Mouse (Mus musculus): ENCODE results near the gene Ndst4. TPM values are rescaled to one million over a fixed set of nuclear protein-coding genes. Genes with fewer than 3 reads are reported as not detected.
A peak's percentile ranks its signal among the peaks of the same experiment; 100 is the strongest.

Ndst4 gene
- polyA plus RNA-seq, 1 experiment from 2014 or later = 0.15 TPM

- ChIA-PET CTCF (interaction anchor here (2.7 kb wide), 1 partner anchor 13 kb away, joined by 8 read pairs; no protein-coding TSS in a partner anchor), POLR2A (no interaction called here)
- TF ChIP-seq CTCF (IDR thresholded peaks at IDR 0.05) = no peak
- no peaks in the 10 kb centered on the region for H3K27me3 ChIP-seq
- DNase-seq (ENCODE audit: low read depth, low spot score) = no peak
- in situ Hi-C loops (cut with MboI; ENCODE audit: low pct_unique_long_range_greater_than_20kb) = no loop called here
- ATAC-seq = no peak
Measured at GRCm38 (mm10) chr3:125660114-125660717, 256.3 kb downstream of the Ndst4 start.

DNA sequence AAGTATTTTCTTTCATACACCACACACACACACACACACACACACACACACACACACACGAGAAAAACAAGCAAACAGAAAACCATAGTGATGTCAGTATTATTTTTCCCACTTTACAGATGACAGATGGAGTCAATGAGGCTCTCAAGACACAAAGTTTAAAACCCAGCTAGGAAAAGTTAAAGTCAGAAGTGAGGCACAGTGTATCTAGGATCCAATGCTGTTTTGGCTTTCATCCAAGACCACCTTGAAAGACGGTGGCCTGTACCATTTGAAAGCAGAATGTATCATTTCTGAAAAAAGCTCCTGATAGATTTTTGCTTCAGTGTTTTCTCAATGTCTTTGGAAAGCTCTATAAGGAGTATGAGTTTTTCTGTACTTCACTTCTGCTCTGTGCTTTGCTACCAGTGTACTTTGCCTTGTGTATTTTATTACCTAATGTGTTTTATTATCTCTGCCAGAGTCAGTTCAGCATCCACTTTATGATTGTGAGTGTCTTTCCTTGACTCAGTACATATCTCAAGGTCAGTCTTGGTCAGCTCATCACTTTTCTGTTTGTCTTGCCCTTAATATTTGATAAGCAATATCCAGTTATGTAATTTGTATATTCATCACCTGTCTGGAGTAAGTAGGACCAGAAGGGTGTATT, 257.1 kb downstream of the Ndst4 start:
- no peak for TF ChIP-seq CTCF (IDR thresholded peaks at IDR 0.05)
- in situ Hi-C loops (cut with MboI; ENCODE audit: low pct_unique_long_range_greater_than_20kb) = no loop called here
- DNase-seq (ENCODE audit: low read depth, low spot score) = no peak
- POLR2A ChIA-PET = no interaction called here
- no peak for ATAC-seq
- no peaks in the 10 kb centered on the region for H3K27me3 ChIP-seq
- CTCF ChIA-PET = interaction anchor here (1.0 to 2.7 kb wide), 3 partner anchors 8 to 18 kb away, joined by 3 to 8 read pairs (median 4); no protein-coding TSS in a partner anchor

- in situ Hi-C loops (cut with MboI; ENCODE audit: low pct_unique_long_range_greater_than_20kb) = no loop called here
- no peak for ATAC-seq
- no peak for DNase-seq (ENCODE audit: low read depth, low spot score)
- ChIA-PET CTCF (interaction anchor here (2.7 kb wide), 1 partner anchor 12 kb away, joined by 8 read pairs; no protein-coding TSS in a partner anchor), POLR2A (no interaction called here)
- no peak for TF ChIP-seq CTCF (IDR thresholded peaks at IDR 0.05)
- H3K27me3 ChIP-seq = no peaks in the 10 kb centered on the region
Measured at GRCm38 (mm10) chr3:125673997-125674794, 270.3 kb downstream of the Ndst4 start.

DNA sequence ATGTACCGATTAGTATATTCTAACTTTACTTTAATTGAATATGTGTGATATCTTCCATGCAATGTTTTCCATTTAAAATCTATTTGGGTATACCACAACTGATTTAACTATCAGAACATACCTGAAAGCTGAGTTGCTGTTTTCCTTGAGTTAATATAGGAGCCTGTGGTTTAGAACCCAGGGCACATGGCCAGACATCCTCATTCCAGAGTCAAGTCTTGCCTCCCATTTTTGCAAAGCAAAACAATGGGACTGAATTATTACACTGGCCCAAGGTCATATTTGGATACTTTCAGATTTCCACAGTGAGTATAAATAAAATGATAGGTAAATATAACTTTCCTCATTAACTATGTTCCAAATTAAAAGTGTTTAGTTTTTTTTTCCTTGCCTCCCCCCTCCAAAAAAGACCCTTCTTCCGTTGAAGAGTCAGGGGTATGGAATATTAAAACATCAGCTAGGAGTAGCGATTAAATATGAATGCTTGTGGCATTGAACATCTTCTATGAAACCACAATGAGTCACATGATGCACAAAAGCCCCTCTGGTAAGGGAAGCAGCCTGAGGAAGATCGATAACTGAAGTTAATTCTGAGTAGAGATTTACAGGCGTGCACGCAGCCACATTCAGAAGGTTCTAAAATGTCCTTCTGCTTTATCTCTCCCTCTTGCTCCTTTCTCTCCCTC, 271.5 kb downstream of the Ndst4 start:
- in situ Hi-C loops (cut with MboI; ENCODE audit: low pct_unique_long_range_greater_than_20kb) = no loop called here
- ATAC-seq (peak; percentile 64), DNase-seq (ENCODE audit: low read depth, low spot score) (no peak)
- H3K27me3 ChIP-seq = no peaks in the 10 kb centered on the region
- CTCF ChIA-PET = interaction anchor here (2.6 kb wide), 1 partner anchor 12 kb away, joined by 7 read pairs; no protein-coding TSS in a partner anchor
- POLR2A ChIA-PET = no interaction called here
- no peak for TF ChIP-seq CTCF (IDR thresholded peaks at IDR 0.05)

DNA sequence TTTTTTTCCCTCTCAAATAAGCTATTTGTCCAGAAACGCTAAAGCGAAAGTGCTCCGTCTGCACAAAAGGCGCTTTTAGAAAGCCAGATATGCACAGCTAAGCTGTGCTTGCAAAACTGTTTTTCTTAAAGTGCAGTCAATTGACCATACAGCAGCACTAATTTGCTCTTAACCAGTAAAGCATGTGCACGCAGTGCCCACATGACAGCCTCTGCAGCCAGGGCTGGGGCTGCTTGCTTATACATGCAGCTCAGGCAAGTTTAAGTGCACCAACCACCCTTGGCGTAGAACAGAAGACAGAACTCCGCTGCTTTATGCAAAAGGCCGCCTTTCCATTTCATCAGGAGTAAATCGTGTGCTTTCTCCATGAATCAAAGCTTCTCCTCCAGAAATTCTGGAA, 275.0 kb downstream of the Ndst4 start:
- ChIA-PET POLR2A (no interaction called here), CTCF (interaction anchor here (1.1 to 1.9 kb wide), 3 partner anchors 11 to 17 kb away, joined by 3 to 4 read pairs (median 3); no protein-coding TSS in a partner anchor)
- DNase-seq (ENCODE audit: low read depth, low spot score) (no peak), ATAC-seq (no peak)
- H3K27me3 ChIP-seq = no peaks in the 10 kb centered on the region
- TF ChIP-seq CTCF (IDR thresholded peaks at IDR 0.05) = no peak
- in situ Hi-C loops (cut with MboI; ENCODE audit: low pct_unique_long_range_greater_than_20kb) = no loop called here

GRCm38 (mm10) chr3:125683460-125684230, 279.8 kb downstream of the Ndst4 start:
- in situ Hi-C loops (cut with MboI; ENCODE audit: low pct_unique_long_range_greater_than_20kb) = no loop called here

DNA sequence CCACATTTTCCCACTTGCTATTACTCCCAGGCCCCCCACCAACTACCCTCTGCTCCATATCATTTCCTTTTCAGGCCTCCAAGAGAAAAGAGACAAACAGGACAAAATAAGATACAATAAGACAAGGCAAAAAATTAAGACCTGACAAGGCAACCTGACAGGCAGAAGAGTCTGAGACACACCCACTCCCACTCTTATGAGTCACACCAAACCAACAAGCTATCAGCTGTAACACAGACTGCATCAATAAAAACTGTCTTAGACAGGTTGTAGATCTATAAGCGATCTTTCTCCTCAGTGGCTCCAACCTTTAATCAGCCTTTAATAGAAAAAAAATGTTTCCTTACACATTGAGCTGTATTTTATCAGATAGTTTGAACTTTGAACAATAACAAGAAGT, 280.7 kb downstream of the Ndst4 start:
- DNase-seq (ENCODE audit: low read depth, low spot score) (no peak), ATAC-seq (no peak)
- CTCF ChIA-PET = interaction anchor here (1.2 kb wide), 1 partner anchor 57 kb away, joined by 3 read pairs; no protein-coding TSS in a partner anchor
- H3K27me3 ChIP-seq = no peaks in the 10 kb centered on the region
- no peak for TF ChIP-seq CTCF (IDR thresholded peaks at IDR 0.05)
- in situ Hi-C loops (cut with MboI; ENCODE audit: low pct_unique_long_range_greater_than_20kb) = no loop called here
- POLR2A ChIA-PET = no interaction called here

More at GRCm38 (mm10) chr3:125683460-125684230, 279.8 kb downstream of the Ndst4 start:
- ChIA-PET POLR2A (no interaction called here), CTCF (interaction anchor here (1.1 to 1.2 kb wide), 2 partner anchors 37 to 58 kb away, joined by 3 read pairs; no protein-coding TSS in a partner anchor)
- no peak for TF ChIP-seq CTCF (IDR thresholded peaks at IDR 0.05)
- DNase-seq (ENCODE audit: low read depth, low spot score) (no peak), ATAC-seq (peak; percentile 55)
- H3K27me3 ChIP-seq = no peaks in the 10 kb centered on the region

- no peaks in the 10 kb centered on the region for H3K27me3 ChIP-seq
- DNase-seq (ENCODE audit: low read depth, low spot score) = no peak
- CTCF ChIA-PET = interaction anchor here (1.2 to 2.2 kb wide), 2 partner anchors 11 to 16 kb away, joined by 4 to 7 read pairs; no protein-coding TSS in a partner anchor
- TF ChIP-seq CTCF (IDR thresholded peaks at IDR 0.05) = no peak
- in situ Hi-C loops (cut with MboI; ENCODE audit: low pct_unique_long_range_greater_than_20kb) = no loop called here
- no peak for ATAC-seq
- POLR2A ChIA-PET = no interaction called here
Measured at GRCm38 (mm10) chr3:125687601-125688000, 283.7 kb downstream of the Ndst4 start.

DNA sequence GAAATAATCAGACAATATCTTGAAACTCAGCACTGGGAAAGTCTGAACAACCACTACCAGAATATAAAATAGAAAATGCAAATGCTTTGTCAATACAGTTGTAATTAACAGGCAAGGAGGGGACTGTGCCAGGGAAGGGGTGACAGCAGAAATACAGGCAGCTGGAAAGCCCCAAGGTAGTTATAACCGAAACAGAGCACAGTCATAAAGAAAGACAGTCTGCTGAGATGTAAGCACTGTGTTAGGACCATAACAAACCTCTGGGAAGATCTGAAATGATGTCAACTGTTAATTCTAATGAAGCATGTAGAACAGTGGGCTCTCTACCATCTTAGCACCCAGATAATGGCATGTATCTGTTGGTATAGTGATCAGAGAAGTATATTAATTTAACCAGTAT, 287.1 kb downstream of the Ndst4 start:
- DNase-seq (ENCODE audit: low read depth, low spot score) (no peak), ATAC-seq (no peak)
- TF ChIP-seq CTCF (IDR thresholded peaks at IDR 0.05) = no peak
- H3K27me3 ChIP-seq = peaks cover 4% of the 10 kb centered on the region
- POLR2A ChIA-PET = no interaction called here
- in situ Hi-C loops (cut with MboI; ENCODE audit: low pct_unique_long_range_greater_than_20kb) = no loop called here
- CTCF ChIA-PET = interaction anchor here (1.2 kb wide), 1 partner anchor 11 kb away, joined by 3 read pairs; no protein-coding TSS in a partner anchor
